Mouse (Mus musculus): ENCODE measurements at regions not wholly inside any gene's neighbourhood (a gene's known extent, or its start where the extent isn't known, plus 50 kb on each side); places are given as distances from the start of the nearest gene placed in this dataset.

GRCm38 (mm10) chr3:52862026-52862425 lies 155.0 kb downstream of the Cog6 start:
- DNase-seq = no peak
- intact Hi-C loops (cut with DNase I) = no loop called here

GRCm38 (mm10) chr3:52861538-52861937 lies 155.5 kb downstream of the Cog6 start:
- DNase-seq = no peak
- intact Hi-C loops (cut with DNase I) = no loop called here

- intact Hi-C loops (cut with DNase I) = no loop called here
- no peak for DNase-seq
Observed at GRCm38 (mm10) chr3:52859848-52860247, 157.2 kb downstream of the Cog6 start.

- DNase-seq = no peak
- intact Hi-C loops (cut with DNase I) = no loop called here
Observed at GRCm38 (mm10) chr3:52859266-52859825, 157.7 kb downstream of the Cog6 start.

- DNase-seq = no peak
- intact Hi-C loops (cut with DNase I) = no loop called here
Observed at GRCm38 (mm10) chr3:52858259-52858658, 158.8 kb downstream of the Cog6 start.

GRCm38 (mm10) chr3:52857076-52857475 lies 160.0 kb downstream of the Cog6 start:
- DNase-seq = no peak
- intact Hi-C loops (cut with DNase I) = no loop called here

GRCm38 (mm10) chr3:52854560-52854959 lies 162.5 kb downstream of the Cog6 start:
- intact Hi-C loops (cut with DNase I) = no loop called here
- no peak for DNase-seq

- intact Hi-C loops (cut with DNase I) = no loop called here
- DNase-seq = no peak
Observed at GRCm38 (mm10) chr3:52853126-52853525, 163.9 kb downstream of the Cog6 start.

GRCm38 (mm10) chr3:52845166-52845565 lies 171.9 kb downstream of the Cog6 start:
- DNase-seq = no peak
- intact Hi-C loops (cut with DNase I) = no loop called here

- DNase-seq = peak; percentile 87 to 93
- intact Hi-C loops (cut with DNase I) = loop anchor here (1.0 to 5.0 kb wide), 5 partner anchors 118 to 583 kb away; no protein-coding TSS in a partner anchor
Observed at GRCm38 (mm10) chr3:52843998-52844397, 173.0 kb downstream of the Cog6 start.

GRCm38 (mm10) chr3:52842866-52843425 lies 174.1 kb downstream of the Cog6 start:
- intact Hi-C loops (cut with DNase I) = loop anchor here (5.0 kb wide), 4 partner anchors 119 to 441 kb away; no protein-coding TSS in a partner anchor
- DNase-seq = no peak

- intact Hi-C loops (cut with DNase I) = loop anchor here (5.0 kb wide), 4 partner anchors 122 to 438 kb away; no protein-coding TSS in a partner anchor
- DNase-seq = peak in 1 of 2 experiments; percentile 19
Observed at GRCm38 (mm10) chr3:52840160-52840953, 176.7 kb downstream of the Cog6 start.

GRCm38 (mm10) chr3:52838020-52838419 lies 179.0 kb downstream of the Cog6 start:
- no peak for DNase-seq
- intact Hi-C loops (cut with DNase I) = no loop called here

GRCm38 (mm10) chr3:52837527-52837926 lies 179.5 kb downstream of the Cog6 start:
- no peak for DNase-seq
- intact Hi-C loops (cut with DNase I) = no loop called here

GRCm38 (mm10) chr3:52836780-52837179 lies 180.3 kb downstream of the Cog6 start:
- intact Hi-C loops (cut with DNase I) = no loop called here
- DNase-seq = no peak

- intact Hi-C loops (cut with DNase I) = no loop called here
Observed at GRCm38 (mm10) chr3:52832421-52832820, 184.6 kb downstream of the Cog6 start.

GRCm38 (mm10) chr3:52831986-52832385 lies 185.1 kb downstream of the Cog6 start:
- no peak for DNase-seq
- intact Hi-C loops (cut with DNase I) = no loop called here

More at GRCm38 (mm10) chr3:52832421-52832820, 184.6 kb downstream of the Cog6 start:
- DNase-seq = no peak

GRCm38 (mm10) chr3:52830101-52830500 lies 186.9 kb downstream of the Cog6 start:
- no peak for DNase-seq
- intact Hi-C loops (cut with DNase I) = no loop called here

GRCm38 (mm10) chr3:52829069-52829468 lies 188.0 kb downstream of the Cog6 start:
- intact Hi-C loops (cut with DNase I) = loop anchor here (5.0 kb wide), 1 partner anchor 47 kb away; no protein-coding TSS in a partner anchor
- no peak for DNase-seq

GRCm38 (mm10) chr3:52828473-52828872 lies 188.6 kb downstream of the Cog6 start:
- intact Hi-C loops (cut with DNase I) = loop anchor here (5.0 kb wide), 1 partner anchor 46 kb away; no protein-coding TSS in a partner anchor
- no peak for DNase-seq

- no peak for DNase-seq
- intact Hi-C loops (cut with DNase I) = no loop called here
Observed at GRCm38 (mm10) chr3:52822848-52823247, 194.2 kb downstream of the Cog6 start.

- DNase-seq = no peak
- intact Hi-C loops (cut with DNase I) = no loop called here
Observed at GRCm38 (mm10) chr3:52821450-52821849, 195.6 kb downstream of the Cog6 start.

Data from heart, postnatal 36 days (tissue).